Mouse (Mus musculus): ENCODE results near the gene Lgals8.

- TF ChIP-seq CTCF (IDR thresholded peaks at IDR 0.05; ENCODE audit: low read depth, low read length) (peak; percentile 81), POLR2A (IDR thresholded peaks at IDR 0.05; ENCODE audit: borderline replicate concordance, low read depth, low read length) (no peak)
These were observed 9.1 kb upstream of the Lgals8 start for GRCm38 (mm10) chr13:12473724-12474378.

All from bone marrow macrophage, adult 2 months (primary cell).